Mouse (Mus musculus): ENCODE results near the gene Gm7168. TPM values are rescaled to one million over a fixed set of nuclear protein-coding genes. Genes with fewer than 3 reads are reported as not detected.
"Not testable (repeated sequence)": the region's sequence is repeated elsewhere in the genome, so short reads cannot be mapped to it uniquely, and the experiment has no call there.

Gm7168 gene
- polyA plus RNA-seq, 1 experiment, result 0.07 TPM

DNA sequence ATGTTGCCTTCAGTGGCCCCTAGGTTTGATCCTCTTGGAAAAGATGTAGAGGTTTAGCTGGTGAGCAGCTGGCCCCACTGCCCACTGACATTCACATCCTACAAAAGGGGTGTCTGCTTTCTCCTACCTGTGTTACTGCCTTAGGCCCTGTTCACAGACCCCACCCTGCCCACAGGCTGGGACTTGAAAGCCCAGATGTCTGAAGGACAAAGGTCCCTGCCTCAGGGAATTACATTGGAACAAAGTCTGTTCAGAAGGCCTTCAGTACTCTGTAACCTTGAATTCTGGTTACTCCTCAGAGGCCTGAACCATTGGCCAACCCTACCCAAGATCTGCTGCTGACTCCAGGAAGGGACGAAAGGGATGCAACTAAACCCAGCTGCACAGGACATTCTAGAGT is 39.5 kb downstream of the Gm7168 start:
- WGBS, result 74% methylated on average over 1 of the region's 1 CpGs

DNA sequence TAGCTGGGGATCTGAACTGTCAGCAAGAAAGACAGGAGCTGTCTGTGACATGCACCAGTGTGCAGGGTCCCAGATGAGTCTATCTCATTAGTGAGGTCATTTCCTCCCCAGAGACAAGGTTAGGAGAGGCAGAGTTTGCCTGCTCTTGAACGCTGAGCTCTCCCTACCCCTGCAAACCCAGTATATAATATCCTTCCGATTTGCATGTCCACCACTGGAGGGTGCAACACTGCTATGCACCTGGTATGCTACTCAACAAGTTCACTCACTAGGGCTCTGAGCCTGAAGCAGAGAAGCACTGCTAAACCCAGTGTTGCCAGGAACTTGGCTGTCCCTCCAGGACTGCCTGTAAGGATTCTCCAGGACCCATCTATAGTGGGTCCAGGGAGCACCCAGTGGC is 45.3 kb downstream of the Gm7168 start:
- not testable (repeated sequence) for H3K4me1 ChIP-seq (ENCODE audit: control insufficient read depth, insufficient read depth, low read length); H3K4me3 ChIP-seq (replicated peaks; ENCODE audit: extremely low read depth, low read depth, low read length); DNase-seq
- WGBS, result 32% methylated on average over 2 of the region's 2 CpGs

More for the DNA sequence above, 39.5 kb downstream of the Gm7168 start:
- TF ChIP-seq CTCF (IDR thresholded peaks at IDR 0.05; ENCODE audit: insufficient read depth, low read length) (no peak), POLR2A (IDR thresholded peaks at IDR 0.05; ENCODE audit: borderline replicate concordance, extremely low read depth, low read depth, low read length) (no peak)
- no peak for DNase-seq
- H3K4me1 ChIP-seq (ENCODE audit: control insufficient read depth, insufficient read depth, low read length), result no peaks in the 10 kb centered on the region
- no peak overlapping the region for H3K4me3 ChIP-seq (replicated peaks; ENCODE audit: extremely low read depth, low read depth, low read length)

Other genes starting within 250 kb of the Gm7168 start
- gene Afdn, start 187.8 kb upstream of the Gm7168 start, polyA plus RNA-seq (2012; rRNA removed), result 52.2 and 78.2 TPM in 2 replicates
- gene Tcte2, start 186.5 kb upstream of the Gm7168 start, polyA plus RNA-seq (2012; rRNA removed), result 6.2 and 8.1 TPM in 2 replicates
- gene Gm7356, start 55.3 kb downstream of the Gm7168 start, polyA plus RNA-seq (2012; rRNA removed), result not detected in 2 replicates
- not detected in 2 replicates for gene Gm7358, start 111.2 kb downstream of the Gm7168 start, polyA plus RNA-seq (2012; rRNA removed)